Mouse (Mus musculus): ENCODE data around the gene Nxph4. TPM values are rescaled to one million over a fixed set of nuclear protein-coding genes. Genes with fewer than 3 reads are reported as not detected.

Gene Nxph4
- polyA plus RNA-seq, 1 experiment from 2014 or later: 37.6 TPM

DNA sequence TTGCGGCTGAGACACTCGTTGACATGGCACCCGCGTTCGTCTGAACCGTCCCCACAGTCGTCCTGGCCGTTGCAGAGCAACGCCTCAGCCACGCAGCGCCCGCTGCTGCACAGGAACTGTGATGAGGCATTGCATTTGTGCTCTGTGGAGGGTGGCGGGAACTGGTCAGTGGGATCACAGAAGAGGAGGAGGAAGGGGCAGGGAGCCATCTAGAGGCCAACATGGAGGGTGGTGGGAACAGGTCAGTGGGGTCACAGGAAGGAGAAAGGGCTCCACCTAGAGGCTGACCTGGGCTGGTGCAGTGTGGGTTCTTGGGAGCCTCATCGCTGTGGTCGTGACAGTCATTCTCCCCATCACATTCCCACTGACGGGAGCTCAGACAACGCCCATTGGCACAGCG is 21.3 kb upstream of the Nxph4 start:
- Histone ChIP-seq H3K4me3 (ENCODE audit: low read depth, low read length) (no peak overlapping the region), H3K27ac (ENCODE audit: low read depth, low read length) (no peak overlapping the region), H3K9me3 (ENCODE audit: control insufficient read depth, low read length) (no peaks in the 10 kb centered on the region), H3K36me3 (ENCODE audit: control insufficient read depth, insufficient read depth, low read length) (peaks cover 38% of the 10 kb centered on the region), H3K4me1 (replicated peaks; ENCODE audit: control insufficient read depth, insufficient read depth, low read length) (no peaks in the 10 kb centered on the region), H3K27me3 (ENCODE audit: control insufficient read depth, insufficient read depth, low read length) (no peaks in the 10 kb centered on the region), H3K9ac (ENCODE audit: low read length) (no peak overlapping the region), H3K4me2 (ENCODE audit: low read depth, low read length, severe bottlenecking) (no peak overlapping the region)
- DNase-seq (ENCODE audit: low spot score): no peak
- 73% methylated on average over 18 of the region's 18 CpGs for WGBS
- no peak for ATAC-seq (replicated peaks; ENCODE audit: low FRiP score)

GRCm38 (mm10) chr10:127549892-127550291 is 15.5 kb upstream of the Nxph4 start:
- Histone ChIP-seq H3K4me1 (replicated peaks; ENCODE audit: control insufficient read depth, insufficient read depth, low read length) (no peaks in the 10 kb centered on the region), H3K4me2 (ENCODE audit: low read depth, low read length, severe bottlenecking) (no peak overlapping the region), H3K27me3 (ENCODE audit: control insufficient read depth, insufficient read depth, low read length) (no peaks in the 10 kb centered on the region), H3K9ac (ENCODE audit: low read length) (no peak overlapping the region), H3K36me3 (ENCODE audit: control insufficient read depth, insufficient read depth, low read length) (peaks cover 22% of the 10 kb centered on the region), H3K4me3 (ENCODE audit: low read depth, low read length) (no peak overlapping the region), H3K27ac (ENCODE audit: low read depth, low read length) (no peak overlapping the region), H3K9me3 (ENCODE audit: control insufficient read depth, low read length) (no peaks in the 10 kb centered on the region)
- ATAC-seq (replicated peaks; ENCODE audit: low FRiP score) (no peak), DNase-seq (ENCODE audit: low spot score) (no peak)
- WGBS: 94% methylated on average over 17 of the region's 17 CpGs

DNA sequence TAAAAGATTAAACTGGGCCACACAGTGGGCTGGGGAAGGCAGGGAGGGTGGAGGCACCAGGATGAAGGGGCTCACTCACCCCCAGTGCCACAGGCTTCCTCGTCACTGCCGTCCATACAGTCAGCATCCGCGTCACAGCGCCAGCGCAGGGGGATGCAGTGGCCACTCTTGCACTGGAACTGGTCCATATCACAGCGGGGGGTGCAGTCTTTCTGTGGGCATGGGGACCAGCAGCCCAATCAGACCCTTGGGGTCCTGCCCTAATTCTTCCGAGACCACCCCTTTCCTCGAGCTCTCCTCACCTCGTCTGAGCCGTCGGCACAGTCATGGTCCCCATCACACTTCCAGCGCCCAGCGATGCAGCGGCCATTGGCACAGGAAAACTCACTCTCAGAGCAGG is 13.9 kb upstream of the Nxph4 start:
- ATAC-seq (replicated peaks; ENCODE audit: low FRiP score) (no peak), DNase-seq (ENCODE audit: low spot score) (no peak)
- Histone ChIP-seq H3K4me2 (ENCODE audit: low read depth, low read length, severe bottlenecking) (no peak overlapping the region), H3K4me1 (replicated peaks; ENCODE audit: control insufficient read depth, insufficient read depth, low read length) (no peaks in the 10 kb centered on the region), H3K27me3 (ENCODE audit: control insufficient read depth, insufficient read depth, low read length) (no peaks in the 10 kb centered on the region), H3K36me3 (ENCODE audit: control insufficient read depth, insufficient read depth, low read length) (peaks cover 18% of the 10 kb centered on the region), H3K9me3 (ENCODE audit: control insufficient read depth, low read length) (no peaks in the 10 kb centered on the region), H3K9ac (ENCODE audit: low read length) (no peak overlapping the region), H3K4me3 (ENCODE audit: low read depth, low read length) (no peak overlapping the region), H3K27ac (ENCODE audit: low read depth, low read length) (no peak overlapping the region)
- WGBS: 94% methylated on average over 15 of the region's 15 CpGs

DNA sequence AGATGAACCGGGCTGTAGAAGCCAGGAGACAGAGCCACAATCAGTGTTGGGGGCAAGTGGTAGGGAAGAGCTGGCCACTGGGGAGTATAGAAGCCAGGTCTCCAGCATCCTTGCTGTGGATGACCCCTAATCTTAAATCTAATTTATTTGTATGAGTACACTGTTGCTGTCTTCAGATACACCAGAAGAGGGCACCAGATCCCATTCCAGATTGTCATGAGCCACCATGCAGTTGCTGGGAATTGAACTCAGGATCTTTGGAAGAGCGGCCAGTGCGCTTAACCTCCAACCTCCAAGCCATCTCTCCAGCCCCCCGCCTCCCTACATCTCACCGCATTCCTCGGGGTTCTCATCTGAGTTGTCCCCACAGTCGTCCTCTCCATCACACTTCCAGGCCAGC is 12.1 kb upstream of the Nxph4 start:
- Histone ChIP-seq H3K4me3 (ENCODE audit: low read depth, low read length) (no peak overlapping the region), H3K4me1 (replicated peaks; ENCODE audit: control insufficient read depth, insufficient read depth, low read length) (no peaks in the 10 kb centered on the region), H3K27me3 (ENCODE audit: control insufficient read depth, insufficient read depth, low read length) (no peaks in the 10 kb centered on the region), H3K36me3 (ENCODE audit: control insufficient read depth, insufficient read depth, low read length) (peaks cover 11% of the 10 kb centered on the region), H3K9ac (ENCODE audit: low read length) (no peak overlapping the region), H3K9me3 (ENCODE audit: control insufficient read depth, low read length) (no peaks in the 10 kb centered on the region), H3K27ac (ENCODE audit: low read depth, low read length) (no peak overlapping the region), H3K4me2 (ENCODE audit: low read depth, low read length, severe bottlenecking) (no peak overlapping the region)
- DNase-seq (ENCODE audit: low spot score) (no peak), ATAC-seq (replicated peaks; ENCODE audit: low FRiP score) (no peak)
- 89% methylated on average over 7 of the region's 7 CpGs for WGBS

DNA sequence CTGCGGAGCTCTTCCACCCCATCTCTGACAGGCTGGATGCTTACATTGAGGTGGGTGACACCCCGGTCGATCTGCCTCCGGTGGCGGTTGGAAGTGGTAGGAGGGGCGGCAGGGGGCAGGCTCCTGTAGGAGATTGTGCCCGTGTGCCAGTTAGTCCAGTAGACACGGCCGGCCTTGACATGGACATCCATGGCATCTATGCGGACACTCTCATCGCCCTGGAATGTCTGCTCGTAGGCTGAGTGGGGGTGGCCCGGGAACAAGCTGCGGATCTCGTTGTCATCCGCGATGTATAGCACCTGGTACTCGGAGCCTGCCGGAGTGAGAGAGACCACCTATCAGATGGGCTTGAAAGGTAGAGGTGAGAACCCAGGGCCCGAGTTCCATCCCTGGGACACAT is 10.0 kb upstream of the Nxph4 start:
- H3K4me3 ChIP-seq (ENCODE audit: low read depth, low read length): no peak overlapping the region
- no peak overlapping the region for H3K4me2 ChIP-seq (ENCODE audit: low read depth, low read length, severe bottlenecking)
- ATAC-seq (replicated peaks; ENCODE audit: low FRiP score) (no peak), DNase-seq (ENCODE audit: low spot score) (no peak)
- no peaks in the 10 kb centered on the region for H3K9me3 ChIP-seq (ENCODE audit: control insufficient read depth, low read length)
- H3K4me1 ChIP-seq (replicated peaks; ENCODE audit: control insufficient read depth, insufficient read depth, low read length): no peaks in the 10 kb centered on the region
- no peaks in the 10 kb centered on the region for H3K27me3 ChIP-seq (ENCODE audit: control insufficient read depth, insufficient read depth, low read length)
- H3K36me3 ChIP-seq (ENCODE audit: control insufficient read depth, insufficient read depth, low read length): peaks cover 5% of the 10 kb centered on the region
- H3K9ac ChIP-seq (ENCODE audit: low read length): no peak overlapping the region
- H3K27ac ChIP-seq (ENCODE audit: low read depth, low read length): no peak overlapping the region
- WGBS: 95% methylated on average over 20 of the region's 20 CpGs

GRCm38 (mm10) chr10:127543916-127544315 is 9.6 kb upstream of the Nxph4 start:
- no peak overlapping the region for H3K4me3 ChIP-seq (ENCODE audit: low read depth, low read length)
- no peak for ATAC-seq (replicated peaks; ENCODE audit: low FRiP score)
- no peaks in the 10 kb centered on the region for H3K9me3 ChIP-seq (ENCODE audit: control insufficient read depth, low read length)
- H3K27ac ChIP-seq (ENCODE audit: low read depth, low read length): no peak overlapping the region
- H3K27me3 ChIP-seq (ENCODE audit: control insufficient read depth, insufficient read depth, low read length): no peaks in the 10 kb centered on the region
- DNase-seq (ENCODE audit: low spot score): no peak
- H3K36me3 ChIP-seq (ENCODE audit: control insufficient read depth, insufficient read depth, low read length): peaks cover 3% of the 10 kb centered on the region
- no peak overlapping the region for H3K9ac ChIP-seq (ENCODE audit: low read length)
- H3K4me1 ChIP-seq (replicated peaks; ENCODE audit: control insufficient read depth, insufficient read depth, low read length): no peaks in the 10 kb centered on the region
- 86% methylated on average over 3 of the region's 3 CpGs for WGBS
- H3K4me2 ChIP-seq (ENCODE audit: low read depth, low read length, severe bottlenecking): no peak overlapping the region

DNA sequence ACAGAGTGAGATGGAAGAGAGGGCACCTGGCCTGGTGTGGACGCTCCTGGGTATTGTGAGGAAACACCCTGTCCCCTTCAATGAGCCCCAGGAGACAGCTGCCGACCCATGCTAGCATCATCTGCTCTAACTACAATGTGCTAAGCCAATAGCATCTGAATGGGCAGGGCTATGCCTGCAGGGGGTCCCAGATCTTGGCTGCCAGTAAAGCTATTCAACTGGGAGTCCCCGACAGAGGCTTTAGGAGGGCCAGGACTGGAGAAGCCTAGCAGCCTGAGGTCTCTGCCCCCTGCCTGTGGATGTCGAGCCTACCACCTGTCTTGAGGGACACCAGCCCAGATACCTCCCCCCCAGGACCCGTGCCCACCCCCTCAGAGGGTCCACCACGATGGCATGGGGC is 8.4 kb upstream of the Nxph4 start:
- DNase-seq (ENCODE audit: low spot score): no peak
- Histone ChIP-seq H3K9me3 (ENCODE audit: control insufficient read depth, low read length) (no peaks in the 10 kb centered on the region), H3K9ac (ENCODE audit: low read length) (no peak overlapping the region), H3K36me3 (ENCODE audit: control insufficient read depth, insufficient read depth, low read length) (no peaks in the 10 kb centered on the region; the same call in none of the 2 replicates), H3K27me3 (ENCODE audit: control insufficient read depth, insufficient read depth, low read length) (no peaks in the 10 kb centered on the region), H3K4me3 (ENCODE audit: low read depth, low read length) (no peak overlapping the region), H3K27ac (ENCODE audit: low read depth, low read length) (no peak overlapping the region), H3K4me2 (ENCODE audit: low read depth, low read length, severe bottlenecking) (no peak overlapping the region), H3K4me1 (replicated peaks; ENCODE audit: control insufficient read depth, insufficient read depth, low read length) (no peaks in the 10 kb centered on the region)
- ATAC-seq (replicated peaks; ENCODE audit: low FRiP score): no peak
- 52% methylated on average over 6 of the region's 6 CpGs for WGBS

GRCm38 (mm10) chr10:127542084-127542483 is 7.7 kb upstream of the Nxph4 start:
- WGBS: 85% methylated on average over 13 of the region's 13 CpGs
- Histone ChIP-seq H3K36me3 (ENCODE audit: control insufficient read depth, insufficient read depth, low read length) (no peaks in the 10 kb centered on the region; the same call in none of the 2 replicates), H3K9ac (ENCODE audit: low read length) (no peak overlapping the region), H3K4me2 (ENCODE audit: low read depth, low read length, severe bottlenecking) (no peak overlapping the region), H3K27ac (ENCODE audit: low read depth, low read length) (no peak overlapping the region), H3K27me3 (ENCODE audit: control insufficient read depth, insufficient read depth, low read length) (no peaks in the 10 kb centered on the region), H3K4me1 (replicated peaks; ENCODE audit: control insufficient read depth, insufficient read depth, low read length) (no peaks in the 10 kb centered on the region), H3K4me3 (ENCODE audit: low read depth, low read length) (no peak overlapping the region), H3K9me3 (ENCODE audit: control insufficient read depth, low read length) (no peaks in the 10 kb centered on the region)
- DNase-seq (ENCODE audit: low spot score) (no peak), ATAC-seq (replicated peaks; ENCODE audit: low FRiP score) (no peak)

DNA sequence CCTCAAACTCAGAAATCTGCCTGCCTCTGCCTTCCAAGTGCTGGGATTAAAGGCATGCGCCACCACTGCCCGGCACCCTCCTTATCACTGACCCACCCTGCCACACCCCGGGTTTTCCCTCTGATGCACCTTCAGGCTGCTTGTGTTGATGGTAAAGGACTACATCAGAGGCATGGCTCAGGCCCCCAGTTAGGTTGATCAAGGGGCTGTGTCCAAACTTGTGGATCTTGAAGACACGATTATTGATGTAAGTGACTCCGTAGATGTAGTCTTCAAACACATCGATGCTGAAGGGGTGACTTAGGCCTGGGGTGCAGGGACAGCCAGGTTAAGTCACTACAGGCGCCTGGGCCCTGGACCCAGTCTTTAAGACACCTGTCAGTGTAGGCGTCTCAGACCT is 7.2 kb upstream of the Nxph4 start:
- ATAC-seq (replicated peaks; ENCODE audit: low FRiP score) (no peak), DNase-seq (ENCODE audit: low spot score) (no peak)
- WGBS: 95% methylated on average over 8 of the region's 8 CpGs
- no peak overlapping the region for H3K4me2 ChIP-seq (ENCODE audit: low read depth, low read length, severe bottlenecking)
- peaks cover under 1% of the 10 kb centered on the region; the same call in 1 of the 2 replicates for H3K27me3 ChIP-seq (ENCODE audit: control insufficient read depth, insufficient read depth, low read length)
- no peak overlapping the region for H3K9ac ChIP-seq (ENCODE audit: low read length)
- peaks cover under 1% of the 10 kb centered on the region; the same call in 1 of the 2 replicates for H3K4me1 ChIP-seq (replicated peaks; ENCODE audit: control insufficient read depth, insufficient read depth, low read length)
- no peak overlapping the region for H3K4me3 ChIP-seq (ENCODE audit: low read depth, low read length)
- no peaks in the 10 kb centered on the region for H3K9me3 ChIP-seq (ENCODE audit: control insufficient read depth, low read length)
- H3K36me3 ChIP-seq (ENCODE audit: control insufficient read depth, insufficient read depth, low read length): no peaks in the 10 kb centered on the region; the same call in none of the 2 replicates
- no peak overlapping the region for H3K27ac ChIP-seq (ENCODE audit: low read depth, low read length)

All from forebrain, embryonic 11.5 days (tissue).